Mouse (Mus musculus): ENCODE measurements around the gene Syngr4. TPM values are rescaled to one million over a fixed set of nuclear protein-coding genes. Genes with fewer than 3 reads are reported as not detected.

Syngr4 gene
- polyA plus RNA-seq, 1 experiment from 2014 or later: 0.62 TPM

DNA sequence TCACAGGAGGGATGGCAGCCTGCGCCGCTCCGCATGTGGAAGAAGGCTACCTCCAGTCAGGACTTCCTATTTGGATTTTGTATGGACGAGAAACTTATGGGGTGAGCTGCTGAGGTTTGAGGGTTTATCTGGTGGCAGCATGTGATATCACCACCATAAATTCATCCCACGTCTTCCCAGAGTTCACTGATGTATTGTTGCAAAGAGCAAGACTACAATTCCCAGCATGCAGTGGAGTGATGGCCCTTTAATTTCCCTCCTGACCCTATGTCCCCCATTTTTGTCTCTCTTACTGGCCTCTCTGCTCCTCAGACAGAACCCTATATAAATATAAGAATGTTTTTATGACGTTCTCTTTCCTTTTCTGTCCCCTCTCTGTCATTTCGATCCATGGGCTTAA, 33.7 kb downstream of the Syngr4 start:
- no peak overlapping the region for H3K27ac ChIP-seq (ENCODE audit: low read length)
- no peak overlapping the region for H3K9ac ChIP-seq (ENCODE audit: low read depth, low read length)
- H3K9me3 ChIP-seq (ENCODE audit: control insufficient read depth, low read length): no peaks in the 10 kb centered on the region
- H3K27me3 ChIP-seq (replicated peaks; ENCODE audit: control insufficient read depth, insufficient read depth, low read length): 0 out of 2 replicates have a peak, but pooled peaks cover 1% of the 10 kb centered on the region
- no peak for ATAC-seq
- WGBS: 83% methylated on average over 7 of the region's 7 CpGs
- no peaks in the 10 kb centered on the region for H3K36me3 ChIP-seq (ENCODE audit: control insufficient read depth, insufficient read depth, low read length)
- no peak overlapping the region for H3K4me2 ChIP-seq (ENCODE audit: low read depth, low read length)
- H3K4me3 ChIP-seq (ENCODE audit: low read length): no peak overlapping the region
- peaks cover 16% of the 10 kb centered on the region for H3K4me1 ChIP-seq (ENCODE audit: control insufficient read depth, insufficient read depth, low read length)

DNA sequence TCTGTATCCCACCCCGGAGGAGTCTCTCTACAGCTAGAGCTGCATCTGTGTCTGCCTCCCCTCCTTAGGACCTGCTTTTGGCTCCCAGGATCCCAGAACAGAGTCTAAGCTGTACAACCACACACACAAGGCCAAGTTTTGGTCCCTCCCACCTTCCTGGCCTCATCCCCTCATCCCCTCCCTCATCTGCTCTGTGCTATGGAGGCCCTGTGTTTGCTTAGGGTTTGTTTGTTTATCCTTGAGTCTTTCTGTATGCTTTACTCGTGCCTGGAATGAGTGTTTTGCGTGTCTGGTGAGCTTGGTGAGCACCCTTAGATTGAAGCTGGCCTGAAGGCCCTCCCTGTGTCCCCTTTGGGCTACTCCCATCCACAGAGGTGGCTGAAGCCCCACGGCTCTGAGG, 37.5 kb downstream of the Syngr4 start:
- peaks cover 10% of the 10 kb centered on the region; the same call in 1 of the 2 replicates for H3K27me3 ChIP-seq (replicated peaks; ENCODE audit: control insufficient read depth, insufficient read depth, low read length)
- no peaks in the 10 kb centered on the region for H3K9me3 ChIP-seq (ENCODE audit: control insufficient read depth, low read length)
- no peaks in the 10 kb centered on the region for H3K36me3 ChIP-seq (ENCODE audit: control insufficient read depth, insufficient read depth, low read length)
- H3K4me3 ChIP-seq (ENCODE audit: low read length): no peak overlapping the region
- peaks cover 14% of the 10 kb centered on the region for H3K4me1 ChIP-seq (ENCODE audit: control insufficient read depth, insufficient read depth, low read length)
- 0 out of 2 replicates have a peak overlapping the region, but pooled peaks have one; percentile 20 for H3K9ac ChIP-seq (ENCODE audit: low read depth, low read length)
- no peak overlapping the region for H3K4me2 ChIP-seq (ENCODE audit: low read depth, low read length)
- WGBS: 39% methylated on average over 4 of the region's 4 CpGs
- H3K27ac ChIP-seq (ENCODE audit: low read length): no peak overlapping the region
- ATAC-seq: peak; percentile 59

DNA sequence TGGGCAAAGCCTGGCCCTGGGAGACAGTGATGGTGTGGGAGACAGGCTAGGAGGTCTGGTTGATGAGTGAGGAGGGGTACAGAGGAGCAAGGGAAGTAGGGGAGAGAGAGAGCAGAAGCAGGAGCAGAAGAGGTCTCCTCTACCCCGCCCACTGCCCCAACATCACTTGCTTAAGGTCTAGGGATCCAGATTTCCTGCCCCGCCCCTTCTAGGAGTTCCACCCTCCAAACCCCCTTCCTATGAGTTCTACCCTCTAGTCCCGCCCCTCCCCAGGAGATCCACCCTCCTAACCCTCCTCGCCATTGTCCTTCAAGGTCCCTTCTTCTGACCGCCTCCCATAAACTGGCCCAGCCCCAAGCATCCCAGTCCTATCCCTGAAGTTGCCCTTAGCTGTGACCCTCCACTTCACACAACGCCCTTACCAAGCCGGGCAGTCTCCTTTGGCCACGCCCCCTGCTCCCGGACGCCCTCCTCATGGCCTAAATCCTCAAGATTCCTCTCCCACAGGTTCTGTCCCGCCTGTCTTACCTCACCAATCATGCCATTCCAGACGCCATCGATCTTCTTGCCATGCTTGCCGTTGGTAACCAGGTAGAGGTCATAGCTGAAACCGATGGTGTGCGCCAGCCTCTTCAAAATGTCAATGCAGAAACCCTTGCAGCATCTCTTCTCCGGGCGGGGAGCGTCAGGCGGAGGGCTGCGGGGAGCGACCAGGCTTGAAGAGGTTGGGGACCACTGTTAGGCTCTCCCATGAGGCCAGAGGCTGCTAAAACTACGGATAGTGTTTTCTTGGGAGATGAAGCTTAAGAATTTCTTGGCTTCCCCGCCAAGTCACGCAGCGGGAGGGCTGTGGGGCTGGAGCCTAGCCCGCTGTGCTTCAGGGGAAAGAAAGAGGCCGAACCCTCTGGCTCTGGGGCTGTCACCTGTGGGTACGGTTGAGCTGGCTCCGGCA, 39.3 kb downstream of the Syngr4 start:
- no peaks in the 10 kb centered on the region for H3K9me3 ChIP-seq (ENCODE audit: control insufficient read depth, low read length)
- WGBS: 8% methylated on average over 30 of the region's 30 CpGs
- H3K9ac ChIP-seq (ENCODE audit: low read depth, low read length): peak overlapping the region; percentile 60
- peaks cover 14% of the 10 kb centered on the region for H3K4me1 ChIP-seq (ENCODE audit: control insufficient read depth, insufficient read depth, low read length)
- peak; percentile 34 for ATAC-seq
- H3K4me3 ChIP-seq (ENCODE audit: low read length): peak overlapping the region; percentile 39
- H3K27me3 ChIP-seq (replicated peaks; ENCODE audit: control insufficient read depth, insufficient read depth, low read length): peaks cover 10% of the 10 kb centered on the region; the same call in 1 of the 2 replicates
- H3K36me3 ChIP-seq (ENCODE audit: control insufficient read depth, insufficient read depth, low read length): no peaks in the 10 kb centered on the region
- H3K27ac ChIP-seq (ENCODE audit: low read length): no peak overlapping the region
- H3K4me2 ChIP-seq (ENCODE audit: low read depth, low read length): peak overlapping the region; percentile 63

DNA sequence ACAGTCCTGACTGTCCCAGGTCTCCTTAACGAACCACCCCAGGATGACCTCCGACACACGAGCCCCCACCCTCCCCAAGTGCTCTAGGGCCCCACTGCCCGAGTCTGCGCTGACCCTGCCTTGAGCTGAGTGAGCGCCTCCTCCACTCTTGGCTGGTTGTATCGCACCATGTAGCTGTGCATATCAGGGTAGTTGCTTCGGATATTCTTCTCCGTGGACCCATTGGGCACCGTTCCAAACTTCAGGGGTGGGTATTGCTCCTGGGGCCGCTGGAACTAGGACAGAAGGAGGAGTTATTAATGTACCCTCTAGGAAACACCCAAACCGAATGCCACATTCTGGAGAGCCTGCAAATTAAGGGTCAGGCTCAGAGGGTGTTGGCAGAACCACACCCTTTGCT, 43.4 kb downstream of the Syngr4 start:
- Histone ChIP-seq H3K9ac (ENCODE audit: low read depth, low read length) (no peak overlapping the region), H3K27ac (ENCODE audit: low read length) (no peak overlapping the region), H3K36me3 (ENCODE audit: control insufficient read depth, insufficient read depth, low read length) (no peaks in the 10 kb centered on the region), H3K4me3 (ENCODE audit: low read length) (no peak overlapping the region), H3K27me3 (replicated peaks; ENCODE audit: control insufficient read depth, insufficient read depth, low read length) (peaks cover 10% of the 10 kb centered on the region; the same call in 1 of the 2 replicates), H3K9me3 (ENCODE audit: control insufficient read depth, low read length) (no peaks in the 10 kb centered on the region), H3K4me2 (ENCODE audit: low read depth, low read length) (no peak overlapping the region), H3K4me1 (ENCODE audit: control insufficient read depth, insufficient read depth, low read length) (peaks cover 18% of the 10 kb centered on the region)
- no peak for ATAC-seq
- 80% methylated on average over 12 of the region's 12 CpGs for WGBS

DNA sequence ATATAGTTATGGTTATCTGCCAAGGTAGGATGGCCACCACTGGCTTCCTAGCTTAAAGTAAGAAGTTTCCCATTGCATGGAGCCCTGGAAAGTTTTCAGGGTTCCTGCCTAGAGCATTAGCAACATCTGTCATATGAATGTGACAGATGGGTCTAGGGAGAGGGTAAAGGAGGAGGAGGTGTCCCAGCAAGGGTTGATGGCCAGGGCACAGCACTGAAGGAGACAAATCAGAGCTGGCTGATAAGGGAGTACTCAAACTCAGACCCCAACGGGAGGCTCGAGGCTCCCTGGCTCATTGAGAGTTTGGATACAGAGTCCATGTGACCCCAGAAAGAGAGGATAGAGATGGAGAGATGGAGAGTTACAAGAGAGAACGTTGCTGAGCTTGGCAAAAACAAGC, 45.9 kb downstream of the Syngr4 start:
- Histone ChIP-seq H3K27me3 (replicated peaks; ENCODE audit: control insufficient read depth, insufficient read depth, low read length) (no peaks in the 10 kb centered on the region), H3K4me2 (ENCODE audit: low read depth, low read length) (no peak overlapping the region), H3K4me3 (ENCODE audit: low read length) (no peak overlapping the region), H3K36me3 (ENCODE audit: control insufficient read depth, insufficient read depth, low read length) (no peaks in the 10 kb centered on the region), H3K9ac (ENCODE audit: low read depth, low read length) (no peak overlapping the region), H3K27ac (ENCODE audit: low read length) (no peak overlapping the region), H3K9me3 (ENCODE audit: control insufficient read depth, low read length) (no peaks in the 10 kb centered on the region), H3K4me1 (ENCODE audit: control insufficient read depth, insufficient read depth, low read length) (peaks cover 4% of the 10 kb centered on the region)
- WGBS: 74% methylated on average over 3 of the region's 3 CpGs
- ATAC-seq: no peak

DNA sequence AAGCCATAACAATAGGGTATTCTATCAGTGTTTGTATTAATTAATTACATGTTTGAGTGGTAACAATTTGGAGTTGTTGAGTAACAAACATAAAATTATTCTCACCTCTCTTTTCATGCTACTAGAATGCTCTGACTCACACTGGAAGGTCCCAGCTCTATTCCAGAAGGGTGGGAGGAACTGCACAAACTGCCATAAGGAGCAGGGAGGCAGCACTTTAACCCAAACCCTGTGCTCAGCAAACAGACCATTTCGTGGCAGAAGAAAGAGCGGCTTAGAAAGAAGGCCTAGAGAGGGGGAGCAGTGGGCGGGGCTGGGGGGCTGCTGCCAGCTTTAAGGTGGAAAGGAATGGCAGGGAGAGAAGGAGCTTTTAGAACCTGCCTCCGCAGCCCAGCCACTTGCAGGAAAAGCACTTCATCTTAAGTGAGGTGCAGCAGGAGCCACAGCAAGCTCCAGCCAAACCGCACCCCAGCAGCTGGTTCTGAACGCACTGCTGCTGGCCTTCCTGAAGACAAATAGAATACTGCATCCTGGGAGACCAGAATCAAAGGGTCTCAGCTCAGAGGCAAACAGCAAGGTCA, 48.0 kb downstream of the Syngr4 start:
- Histone ChIP-seq H3K9ac (ENCODE audit: low read depth, low read length) (peak overlapping the region; percentile 19; the same call in 1 of the 2 replicates), H3K4me3 (ENCODE audit: low read length) (no peak overlapping the region), H3K4me1 (ENCODE audit: control insufficient read depth, insufficient read depth, low read length) (peaks cover 4% of the 10 kb centered on the region), H3K27me3 (replicated peaks; ENCODE audit: control insufficient read depth, insufficient read depth, low read length) (no peaks in the 10 kb centered on the region), H3K27ac (ENCODE audit: low read length) (no peak overlapping the region), H3K9me3 (ENCODE audit: control insufficient read depth, low read length) (no peaks in the 10 kb centered on the region), H3K36me3 (ENCODE audit: control insufficient read depth, insufficient read depth, low read length) (no peaks in the 10 kb centered on the region), H3K4me2 (ENCODE audit: low read depth, low read length) (no peak overlapping the region)
- 23% methylated on average over 6 of the region's 6 CpGs for WGBS
- no peak for ATAC-seq

DNA sequence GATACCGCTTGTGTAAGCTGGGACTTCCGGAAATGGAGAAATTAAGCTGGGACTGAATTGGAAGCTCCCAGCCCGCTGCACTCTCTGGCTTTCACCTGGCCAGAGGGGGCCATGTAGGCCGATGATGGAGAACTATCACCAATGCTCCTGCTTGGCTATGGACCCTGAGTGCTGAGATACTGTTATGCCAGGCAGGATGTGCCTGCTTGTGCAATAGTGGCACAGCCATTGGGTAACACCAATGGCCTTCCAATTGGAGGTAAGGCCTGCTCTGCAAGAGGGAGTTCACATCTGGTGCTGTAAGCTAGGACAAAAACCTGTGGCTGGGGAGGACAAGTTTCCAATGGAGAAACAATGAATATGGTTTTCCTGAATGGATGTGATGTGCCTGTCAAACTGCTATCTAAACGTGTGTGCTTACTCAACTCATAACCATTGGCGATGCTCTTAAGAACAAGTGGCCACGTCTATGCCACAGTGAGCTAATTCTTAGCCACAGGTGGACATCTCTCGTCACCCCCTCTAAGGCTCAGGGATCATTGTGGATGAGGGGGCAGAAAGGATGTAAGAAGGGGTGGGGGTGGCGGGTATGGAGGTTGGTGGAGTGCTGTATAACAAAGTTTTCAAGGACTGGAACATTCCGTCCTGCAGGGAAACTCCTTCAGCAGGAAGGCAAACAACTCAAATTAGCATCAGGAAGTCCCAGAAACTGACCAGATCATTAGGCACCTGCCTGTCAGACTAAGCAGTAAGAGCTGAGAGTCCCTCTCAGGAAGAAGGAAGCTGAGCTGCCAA, 53.4 kb downstream of the Syngr4 start:
- H3K27ac ChIP-seq (ENCODE audit: low read length): no peak overlapping the region
- H3K4me3 ChIP-seq (ENCODE audit: low read length): no peak overlapping the region
- H3K4me2 ChIP-seq (ENCODE audit: low read depth, low read length): no peak overlapping the region
- WGBS: 89% methylated on average over 10 of the region's 10 CpGs
- H3K9me3 ChIP-seq (ENCODE audit: control insufficient read depth, low read length): no peaks in the 10 kb centered on the region
- no peaks in the 10 kb centered on the region for H3K4me1 ChIP-seq (ENCODE audit: control insufficient read depth, insufficient read depth, low read length)
- ATAC-seq: no peak
- no peak overlapping the region for H3K9ac ChIP-seq (ENCODE audit: low read depth, low read length)
- no peaks in the 10 kb centered on the region for H3K36me3 ChIP-seq (ENCODE audit: control insufficient read depth, insufficient read depth, low read length)
- no peaks in the 10 kb centered on the region for H3K27me3 ChIP-seq (replicated peaks; ENCODE audit: control insufficient read depth, insufficient read depth, low read length)
